Mouse (Mus musculus): ENCODE data around the gene Peli2. TPM values are rescaled to one million over a fixed set of nuclear protein-coding genes. Genes with fewer than 3 reads are reported as not detected.

The Peli2 gene
- polyA plus RNA-seq, 1 experiment from 2014 or later = 3.5 TPM

DNA sequence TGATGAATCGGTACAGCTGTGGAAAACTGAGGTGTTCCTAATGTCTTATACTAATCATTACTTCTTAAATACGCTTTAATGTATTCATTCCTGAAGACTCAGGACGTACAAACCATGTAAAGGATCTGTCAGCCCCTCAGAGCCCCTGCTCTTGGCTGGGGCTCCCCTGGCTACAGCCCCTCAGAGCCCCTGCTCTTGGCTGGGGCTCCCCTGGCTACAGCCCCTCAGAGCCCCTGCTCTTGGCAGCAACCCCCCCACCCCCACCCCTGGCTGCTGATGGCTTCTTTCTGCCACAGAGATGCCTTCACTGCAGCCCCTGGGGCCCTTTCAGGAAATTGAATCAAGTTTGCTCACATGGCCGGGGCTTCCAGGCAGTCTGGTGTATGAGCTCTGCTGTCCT lies 22.5 kb downstream of the Peli2 start:
- Histone ChIP-seq H3K4me1 (ENCODE audit: control insufficient read depth, insufficient read depth, low read length) (no peaks in the 10 kb centered on the region), H3K27ac (ENCODE audit: low read length) (no peak overlapping the region), H3K9me3 (ENCODE audit: control insufficient read depth, low read length) (no peaks in the 10 kb centered on the region), H3K9ac (ENCODE audit: low read depth, low read length) (no peak overlapping the region), H3K27me3 (replicated peaks; ENCODE audit: control insufficient read depth, insufficient read depth, low read length) (no peaks in the 10 kb centered on the region), H3K4me2 (ENCODE audit: low read depth, low read length) (no peak overlapping the region), H3K4me3 (ENCODE audit: low read length) (no peak overlapping the region), H3K36me3 (ENCODE audit: control insufficient read depth, insufficient read depth, low read length) (no peaks in the 10 kb centered on the region)
- WGBS = 67% methylated on average over 4 of the region's 4 CpGs
- ATAC-seq = no peak

DNA sequence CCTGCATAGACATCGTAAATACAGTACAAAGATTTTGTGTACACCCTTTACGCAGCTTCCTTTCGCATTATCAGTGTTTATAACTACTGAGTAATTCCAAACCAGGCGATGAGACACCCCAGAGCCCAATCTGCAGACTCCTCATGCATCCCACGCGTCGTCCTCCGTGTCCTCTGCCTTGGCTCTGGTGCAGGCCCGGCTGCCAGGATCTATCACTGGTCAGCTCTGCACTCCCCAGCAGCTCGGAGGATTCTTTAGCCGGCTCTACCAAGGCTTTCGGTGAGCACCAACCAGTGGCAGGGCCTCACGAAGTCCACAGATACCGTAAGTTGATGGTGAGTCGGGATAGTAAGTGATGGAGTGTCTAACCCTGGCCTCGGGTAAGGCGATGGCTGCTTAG lies 23.7 kb downstream of the Peli2 start:
- Histone ChIP-seq H3K4me1 (ENCODE audit: control insufficient read depth, insufficient read depth, low read length) (no peaks in the 10 kb centered on the region), H3K9me3 (ENCODE audit: control insufficient read depth, low read length) (no peaks in the 10 kb centered on the region), H3K36me3 (ENCODE audit: control insufficient read depth, insufficient read depth, low read length) (no peaks in the 10 kb centered on the region), H3K9ac (ENCODE audit: low read depth, low read length) (no peak overlapping the region), H3K27ac (ENCODE audit: low read length) (no peak overlapping the region), H3K27me3 (replicated peaks; ENCODE audit: control insufficient read depth, insufficient read depth, low read length) (no peaks in the 10 kb centered on the region), H3K4me2 (ENCODE audit: low read depth, low read length) (no peak overlapping the region), H3K4me3 (ENCODE audit: low read length) (no peak overlapping the region)
- ATAC-seq = no peak
- WGBS = 78% methylated on average over 17 of the region's 17 CpGs

DNA sequence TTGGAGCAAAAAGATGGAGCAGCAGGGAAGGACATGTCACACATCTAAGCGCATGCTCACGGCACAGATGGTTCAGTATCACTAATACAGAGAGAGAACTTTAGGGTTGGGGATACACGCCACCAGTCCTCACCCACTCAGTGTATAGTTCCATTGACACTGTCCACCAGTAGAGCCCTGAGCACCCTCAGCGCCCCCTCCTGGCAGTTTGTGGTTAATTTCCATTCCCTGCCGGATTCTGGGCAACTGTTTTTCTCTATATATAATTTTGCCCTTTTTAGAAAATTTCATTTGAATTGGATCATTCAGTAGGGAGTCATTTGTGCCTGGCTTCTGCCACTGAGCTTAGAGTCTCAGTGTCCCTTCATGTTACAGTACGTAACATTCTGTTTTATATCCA lies 27.1 kb downstream of the Peli2 start:
- H3K27ac ChIP-seq (ENCODE audit: low read length) = no peak overlapping the region
- 85% methylated on average over 6 of the region's 6 CpGs for WGBS
- H3K4me1 ChIP-seq (ENCODE audit: control insufficient read depth, insufficient read depth, low read length) = no peaks in the 10 kb centered on the region

DNA sequence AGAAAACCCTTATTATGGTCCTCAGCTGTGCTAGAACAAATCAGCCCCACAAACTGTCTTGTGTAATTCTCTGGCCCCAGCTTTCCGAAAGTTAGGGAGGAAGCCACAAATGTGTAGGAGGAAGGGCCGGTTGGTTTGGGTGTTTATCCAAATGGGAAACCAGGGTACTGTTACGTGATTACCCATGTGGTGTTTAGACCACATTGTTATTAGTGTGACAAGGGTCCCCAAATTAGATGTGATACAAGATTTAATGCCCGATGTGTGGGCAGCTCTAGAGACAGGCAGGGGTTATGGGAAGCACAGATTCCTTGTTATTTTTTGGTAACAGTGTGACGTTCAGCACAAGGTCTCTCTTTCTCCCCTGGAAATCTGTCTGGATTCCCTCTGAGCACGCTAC lies 28.0 kb downstream of the Peli2 start:
- ATAC-seq = no peak
- H3K27me3 ChIP-seq (replicated peaks; ENCODE audit: control insufficient read depth, insufficient read depth, low read length) = no peaks in the 10 kb centered on the region
- no peak overlapping the region for H3K4me3 ChIP-seq (ENCODE audit: low read length)
- WGBS = 85% methylated on average over 6 of the region's 6 CpGs
- no peak overlapping the region for H3K9ac ChIP-seq (ENCODE audit: low read depth, low read length)
- no peaks in the 10 kb centered on the region for H3K9me3 ChIP-seq (ENCODE audit: control insufficient read depth, low read length)
- no peak overlapping the region for H3K27ac ChIP-seq (ENCODE audit: low read length)
- H3K36me3 ChIP-seq (ENCODE audit: control insufficient read depth, insufficient read depth, low read length) = no peaks in the 10 kb centered on the region
- no peak overlapping the region for H3K4me2 ChIP-seq (ENCODE audit: low read depth, low read length)
- no peaks in the 10 kb centered on the region for H3K4me1 ChIP-seq (ENCODE audit: control insufficient read depth, insufficient read depth, low read length)

More for the DNA sequence above, 27.1 kb downstream of the Peli2 start:
- Histone ChIP-seq H3K36me3 (ENCODE audit: control insufficient read depth, insufficient read depth, low read length) (no peaks in the 10 kb centered on the region), H3K4me3 (ENCODE audit: low read length) (no peak overlapping the region), H3K9me3 (ENCODE audit: control insufficient read depth, low read length) (no peaks in the 10 kb centered on the region), H3K9ac (ENCODE audit: low read depth, low read length) (no peak overlapping the region), H3K27me3 (replicated peaks; ENCODE audit: control insufficient read depth, insufficient read depth, low read length) (no peaks in the 10 kb centered on the region), H3K4me2 (ENCODE audit: low read depth, low read length) (no peak overlapping the region)
- ATAC-seq = no peak

DNA sequence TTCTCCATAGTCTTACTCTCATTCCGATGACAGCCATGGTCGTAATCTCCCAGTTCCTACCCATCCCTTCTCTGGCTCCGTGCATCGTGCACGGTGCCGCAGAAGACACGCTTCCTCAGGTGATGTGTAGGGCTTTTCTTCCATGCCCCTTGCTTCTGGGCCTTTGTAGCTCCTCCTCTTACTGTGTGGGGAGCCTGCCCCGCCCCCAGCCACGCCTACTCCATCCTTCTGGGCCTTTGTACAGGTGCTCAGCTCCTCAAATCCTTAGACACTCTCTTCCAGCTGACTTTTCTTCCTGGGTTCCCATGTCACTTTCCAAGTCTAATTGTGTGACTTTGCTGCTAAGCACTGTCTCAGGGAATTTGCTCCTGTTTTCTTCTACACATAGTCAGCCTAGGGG lies 28.7 kb downstream of the Peli2 start:
- no peaks in the 10 kb centered on the region for H3K36me3 ChIP-seq (ENCODE audit: control insufficient read depth, insufficient read depth, low read length)
- no peaks in the 10 kb centered on the region for H3K27me3 ChIP-seq (replicated peaks; ENCODE audit: control insufficient read depth, insufficient read depth, low read length)
- no peak overlapping the region for H3K27ac ChIP-seq (ENCODE audit: low read length)
- ATAC-seq = no peak
- no peak overlapping the region for H3K9ac ChIP-seq (ENCODE audit: low read depth, low read length)
- no peaks in the 10 kb centered on the region for H3K9me3 ChIP-seq (ENCODE audit: control insufficient read depth, low read length)
- 92% methylated on average over 9 of the region's 9 CpGs for WGBS
- no peaks in the 10 kb centered on the region for H3K4me1 ChIP-seq (ENCODE audit: control insufficient read depth, insufficient read depth, low read length)
- no peak overlapping the region for H3K4me3 ChIP-seq (ENCODE audit: low read length)
- H3K4me2 ChIP-seq (ENCODE audit: low read depth, low read length) = no peak overlapping the region

DNA sequence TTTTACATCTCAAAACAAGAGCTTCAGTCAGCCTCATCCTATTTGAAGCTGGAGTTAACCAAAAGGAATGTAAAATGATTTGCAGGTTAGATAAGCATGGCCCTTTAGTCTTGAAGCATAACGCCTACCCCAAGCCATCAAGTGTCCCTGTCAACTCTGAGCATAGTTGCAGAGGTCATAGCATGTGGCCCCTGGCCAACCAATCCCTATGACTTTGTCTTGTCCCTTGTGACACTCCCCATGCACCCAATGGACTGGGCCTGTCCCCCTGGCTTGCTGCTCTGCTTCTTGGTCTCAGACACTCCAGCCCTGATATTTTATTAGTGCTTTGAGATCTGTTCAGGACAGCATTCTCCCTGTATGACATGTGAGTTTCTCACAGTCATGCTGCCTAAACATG lies 30.3 kb downstream of the Peli2 start:
- no peak for ATAC-seq
- H3K4me2 ChIP-seq (ENCODE audit: low read depth, low read length) = no peak overlapping the region
- H3K4me1 ChIP-seq (ENCODE audit: control insufficient read depth, insufficient read depth, low read length) = no peaks in the 10 kb centered on the region
- H3K27ac ChIP-seq (ENCODE audit: low read length) = no peak overlapping the region
- no peak overlapping the region for H3K9ac ChIP-seq (ENCODE audit: low read depth, low read length)
- no peaks in the 10 kb centered on the region for H3K27me3 ChIP-seq (replicated peaks; ENCODE audit: control insufficient read depth, insufficient read depth, low read length)
- no peak overlapping the region for H3K4me3 ChIP-seq (ENCODE audit: low read length)
- 97% methylated on average over 1 of the region's 1 CpGs for WGBS
- H3K36me3 ChIP-seq (ENCODE audit: control insufficient read depth, insufficient read depth, low read length) = no peaks in the 10 kb centered on the region
- H3K9me3 ChIP-seq (ENCODE audit: control insufficient read depth, low read length) = no peaks in the 10 kb centered on the region

DNA sequence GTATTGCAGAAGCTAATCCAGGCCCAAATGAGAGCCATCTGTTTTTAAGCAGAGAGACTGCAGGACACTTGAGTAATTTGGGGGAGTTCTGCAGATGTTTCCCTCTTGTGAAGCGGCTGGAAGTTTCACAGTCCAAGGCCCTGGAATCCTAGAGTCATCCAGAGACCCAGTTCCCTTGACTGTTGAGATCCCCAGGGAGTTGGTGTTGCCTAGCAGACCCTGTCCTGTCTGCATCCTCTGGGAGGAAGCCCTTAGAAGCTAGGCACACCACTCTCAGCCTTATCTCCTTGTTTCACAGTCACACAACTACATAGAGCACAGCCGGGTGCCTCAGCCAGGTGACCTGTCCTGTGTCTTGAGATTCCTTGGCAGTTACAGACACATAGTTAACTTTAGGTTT lies 30.9 kb downstream of the Peli2 start:
- Histone ChIP-seq H3K36me3 (ENCODE audit: control insufficient read depth, insufficient read depth, low read length) (no peaks in the 10 kb centered on the region), H3K4me3 (ENCODE audit: low read length) (no peak overlapping the region), H3K9ac (ENCODE audit: low read depth, low read length) (no peak overlapping the region), H3K27ac (ENCODE audit: low read length) (no peak overlapping the region), H3K4me2 (ENCODE audit: low read depth, low read length) (no peak overlapping the region), H3K9me3 (ENCODE audit: control insufficient read depth, low read length) (no peaks in the 10 kb centered on the region), H3K4me1 (ENCODE audit: control insufficient read depth, insufficient read depth, low read length) (no peaks in the 10 kb centered on the region), H3K27me3 (replicated peaks; ENCODE audit: control insufficient read depth, insufficient read depth, low read length) (no peaks in the 10 kb centered on the region)
- WGBS = 73% methylated on average over 2 of the region's 2 CpGs
- ATAC-seq = no peak

DNA sequence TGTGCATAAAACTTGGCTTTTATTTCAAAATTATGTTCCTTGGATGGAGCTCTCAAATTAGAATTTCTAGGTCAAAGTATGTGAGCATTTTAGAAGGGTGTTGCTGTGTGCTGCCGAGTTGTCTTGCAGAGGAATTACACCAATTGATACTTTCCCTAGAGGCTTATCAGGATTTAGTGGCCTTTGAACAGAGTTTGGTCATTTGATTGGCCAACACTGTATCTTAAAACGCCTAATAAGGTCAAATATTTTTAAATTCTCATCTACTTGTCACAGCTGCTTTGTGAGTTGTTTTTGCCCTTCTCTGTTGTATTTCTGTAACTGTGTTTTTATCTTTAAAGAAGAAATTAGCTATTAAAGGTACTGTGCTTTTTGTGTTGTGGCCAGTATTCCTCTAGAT lies 32.4 kb downstream of the Peli2 start:
- 56% methylated on average over 2 of the region's 2 CpGs for WGBS
- Histone ChIP-seq H3K27ac (ENCODE audit: low read length) (no peak overlapping the region), H3K9ac (ENCODE audit: low read depth, low read length) (no peak overlapping the region), H3K36me3 (ENCODE audit: control insufficient read depth, insufficient read depth, low read length) (no peaks in the 10 kb centered on the region), H3K4me3 (ENCODE audit: low read length) (no peak overlapping the region), H3K4me2 (ENCODE audit: low read depth, low read length) (no peak overlapping the region), H3K4me1 (ENCODE audit: control insufficient read depth, insufficient read depth, low read length) (no peaks in the 10 kb centered on the region), H3K27me3 (replicated peaks; ENCODE audit: control insufficient read depth, insufficient read depth, low read length) (no peaks in the 10 kb centered on the region), H3K9me3 (ENCODE audit: control insufficient read depth, low read length) (no peaks in the 10 kb centered on the region)
- no peak for ATAC-seq

DNA sequence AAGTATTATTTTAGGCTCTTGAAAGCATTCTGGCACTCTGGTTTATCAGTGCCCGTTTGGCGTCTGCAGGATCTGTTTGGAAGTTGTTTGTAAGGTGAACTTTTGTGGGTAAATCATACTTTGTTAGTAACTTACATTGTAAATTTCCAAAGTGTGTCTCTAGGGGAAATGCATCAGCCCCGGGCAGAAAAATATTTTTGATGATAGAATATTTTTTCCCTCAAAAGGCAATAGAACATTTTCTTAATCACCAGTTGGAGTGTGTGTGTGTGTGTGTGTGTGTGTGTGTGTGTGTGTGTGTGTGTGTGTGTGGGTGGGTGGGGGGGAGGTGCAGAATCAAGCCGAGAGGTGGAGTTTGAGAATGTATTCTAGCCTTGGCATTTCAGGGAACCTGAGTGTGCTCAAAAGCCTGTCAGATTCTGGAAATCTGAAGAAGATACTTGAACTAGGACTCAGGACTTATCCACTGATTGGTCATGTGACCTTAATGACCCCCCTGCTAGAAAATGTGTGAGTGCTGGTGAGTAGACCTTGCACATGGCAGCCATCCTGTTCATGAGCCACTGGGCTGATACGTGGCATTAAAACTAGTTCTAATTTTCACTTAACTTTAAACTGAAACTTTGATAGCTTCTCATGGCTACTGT lies 33.4 kb downstream of the Peli2 start:
- no peak overlapping the region for H3K9ac ChIP-seq (ENCODE audit: low read depth, low read length)
- H3K27me3 ChIP-seq (replicated peaks; ENCODE audit: control insufficient read depth, insufficient read depth, low read length) = no peaks in the 10 kb centered on the region
- ATAC-seq = no peak
- no peaks in the 10 kb centered on the region for H3K9me3 ChIP-seq (ENCODE audit: control insufficient read depth, low read length)
- no peak overlapping the region for H3K4me3 ChIP-seq (ENCODE audit: low read length)
- WGBS = 89% methylated on average over 5 of the region's 5 CpGs
- no peak overlapping the region for H3K4me2 ChIP-seq (ENCODE audit: low read depth, low read length)
- H3K27ac ChIP-seq (ENCODE audit: low read length) = no peak overlapping the region
- H3K36me3 ChIP-seq (ENCODE audit: control insufficient read depth, insufficient read depth, low read length) = no peaks in the 10 kb centered on the region
- H3K4me1 ChIP-seq (ENCODE audit: control insufficient read depth, insufficient read depth, low read length) = no peaks in the 10 kb centered on the region

DNA sequence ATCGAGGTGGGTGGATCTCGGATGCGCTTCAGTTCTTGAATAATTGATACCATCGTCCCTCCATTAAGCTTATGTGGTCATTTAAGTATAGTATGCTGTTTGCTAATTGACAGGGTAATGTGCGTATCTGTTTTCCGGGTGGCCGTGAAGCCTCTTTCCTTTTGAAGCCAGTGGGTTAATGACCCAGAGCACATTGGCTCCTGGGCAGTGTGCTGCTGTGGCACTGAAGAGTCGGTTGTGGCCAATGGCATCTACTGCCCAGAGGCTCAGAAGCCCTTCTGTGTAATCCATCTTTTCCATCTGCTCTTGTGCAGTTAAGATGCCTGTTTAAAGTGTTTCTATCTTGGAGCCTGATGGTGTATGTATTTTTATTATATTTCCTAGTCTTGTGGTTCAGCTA lies 34.0 kb downstream of the Peli2 start:
- no peak overlapping the region for H3K4me2 ChIP-seq (ENCODE audit: low read depth, low read length)
- 70% methylated on average over 8 of the region's 8 CpGs for WGBS
- ATAC-seq = no peak
- H3K36me3 ChIP-seq (ENCODE audit: control insufficient read depth, insufficient read depth, low read length) = no peaks in the 10 kb centered on the region
- H3K4me3 ChIP-seq (ENCODE audit: low read length) = no peak overlapping the region
- 0 out of 2 replicates have a peak, but pooled peaks cover 3% of the 10 kb centered on the region for H3K4me1 ChIP-seq (ENCODE audit: control insufficient read depth, insufficient read depth, low read length)
- H3K27ac ChIP-seq (ENCODE audit: low read length) = no peak overlapping the region
- no peak overlapping the region for H3K9ac ChIP-seq (ENCODE audit: low read depth, low read length)
- no peaks in the 10 kb centered on the region for H3K27me3 ChIP-seq (replicated peaks; ENCODE audit: control insufficient read depth, insufficient read depth, low read length)
- no peaks in the 10 kb centered on the region for H3K9me3 ChIP-seq (ENCODE audit: control insufficient read depth, low read length)

Data from intestine, embryonic 16.5 days (tissue).